Mouse (Mus musculus) MEL (cell line): ENCODE data around the gene Fut9. TPM values are rescaled to one million over a fixed set of nuclear protein-coding genes. Genes with fewer than 3 reads are reported as not detected.

ENCODE experiments used
- DNase-seq: peaks from one replicate; pipeline ENCODE4 v3.0.0; 2011; ENCODE audit warnings: low read depth, low spot score
- H3K27ac ChIP-seq: 2 replicates; pipeline ENCODE4 v1.5.1; 2012; ENCODE audit warnings: low read depth, mild to moderate bottlenecking, control low read depth, low read length, moderate library complexity; ENCODE audit not compliant: control insufficient read depth
- H3K27me3 ChIP-seq, 2 experiments: fragments of 150-350 bp in 1 of 2; sonication (generic) in 1 of 2; 2 replicates each; pipeline ENCODE4 v1.6.1; 2012; ENCODE audit warnings: low read length in 2 of 2, mild to moderate bottlenecking in 2 of 2, improper control_type of control experiment in 1 of 2, moderate library complexity in 1 of 2; ENCODE audit not compliant: insufficient read depth in 2 of 2, control insufficient read depth in 1 of 2
- H3K36me3 ChIP-seq, 2 experiments: 2 replicates each; pipeline ENCODE4 v1.6.1; 2012 to 2014; ENCODE audit warnings: low read length in 2 of 2, improper control_type of control experiment in 1 of 2, inconsistent platforms in 1 of 2, mild to moderate bottlenecking in 1 of 2; ENCODE audit not compliant: insufficient read depth in 2 of 2, control insufficient read depth in 1 of 2
- H3K4me1 ChIP-seq, 2 experiments: fragments of 150-350 bp in 1 of 2; sonication (generic) in 1 of 2; 2 replicates each; pipeline ENCODE4 v1.6.1; 2012; ENCODE audit warnings: low read length in 2 of 2, improper control_type of control experiment in 1 of 2, mild to moderate bottlenecking in 1 of 2; ENCODE audit not compliant: insufficient read depth in 2 of 2, control insufficient read depth in 1 of 2
- H3K4me3 ChIP-seq, 2 experiments: fragments of 150-350 bp in 1 of 2; sonication (generic) in 1 of 2; 2 replicates each; pipeline ENCODE4 v1.5.1; 2012; ENCODE audit warnings: low read depth in 2 of 2, low read length in 2 of 2, mild to moderate bottlenecking in 2 of 2, moderate library complexity in 2 of 2, control low read depth in 1 of 2, improper control_type of control experiment in 1 of 2; ENCODE audit not compliant: control insufficient read depth in 1 of 2, insufficient read depth in 1 of 2
- H3K79me2 ChIP-seq: 2 replicates; pipeline ENCODE4 v1.6.1; 2012; ENCODE audit warnings: mild to moderate bottlenecking, low read length, moderate library complexity; ENCODE audit not compliant: control insufficient read depth, poor library complexity, insufficient read depth
- H3K9ac ChIP-seq: 2 replicates; pipeline ENCODE4 v1.6.1; 2012; ENCODE audit warnings: low read depth, mild to moderate bottlenecking, control low read depth, low read length, moderate library complexity; ENCODE audit not compliant: control insufficient read depth, poor library complexity, severe bottlenecking
- H3K9me3 ChIP-seq: fragments of 150-350 bp; sonication (generic); replicated peaks from 2 replicates; pipeline ENCODE4 v1.6.1; 2012; ENCODE audit warnings: mild to moderate bottlenecking, low read length, improper control_type of control experiment, moderate library complexity; ENCODE audit not compliant: insufficient read depth
- CHD2 ChIP-seq: IDR thresholded peaks from 2 replicates; pipeline ENCODE4 v1.6.1; 2011; ENCODE audit warnings: low read length, improper control_type of control experiment
- E2F4 ChIP-seq: IDR thresholded peaks from 2 replicates; pipeline ENCODE4 v1.6.1; 2011; ENCODE audit warnings: low read depth, low read length, improper control_type of control experiment, borderline replicate concordance
- EP300 ChIP-seq, 2 experiments: IDR thresholded peaks; 2 replicates each; pipeline ENCODE4 v1.6.1; 2011; ENCODE audit warnings: improper control_type of control experiment in 2 of 2, low read length in 2 of 2, low read depth in 1 of 2, mild to moderate bottlenecking in 1 of 2
- ETS1 ChIP-seq: IDR thresholded peaks from 2 replicates; pipeline ENCODE4 v1.6.1; 2012; ENCODE audit warnings: low read depth, mild to moderate bottlenecking, inconsistent platforms, low read length, improper control_type of control experiment, moderate library complexity
- GATA1 ChIP-seq: IDR thresholded peaks from 2 replicates; pipeline ENCODE4 v1.6.1; 2011; ENCODE audit warnings: low read depth, low read length, improper control_type of control experiment
- HCFC1 ChIP-seq: IDR thresholded peaks from 2 replicates; pipeline ENCODE4 v1.6.1; 2012; ENCODE audit warnings: low read depth, mild to moderate bottlenecking, inconsistent platforms, low read length, improper control_type of control experiment, moderate library complexity
- JUND ChIP-seq: IDR thresholded peaks from 2 replicates; pipeline ENCODE4 v1.6.1; 2011; ENCODE audit warnings: low read depth, mild to moderate bottlenecking, improper control_type of control experiment, low read length
- POLR2AphosphoS5 ChIP-seq: IDR thresholded peaks from 2 replicates; pipeline ENCODE4 v1.6.1; 2012; ENCODE audit warnings: low read depth, borderline replicate concordance, mild to moderate bottlenecking, inconsistent platforms, low read length, moderate library complexity, mixed read lengths
- RAD21 ChIP-seq: IDR thresholded peaks from 2 replicates; pipeline ENCODE4 v1.6.1; 2011; ENCODE audit warnings: mild to moderate bottlenecking, low read depth, low read length, improper control_type of control experiment
- RCOR1 ChIP-seq: IDR thresholded peaks from 2 replicates; pipeline ENCODE4 v1.6.1; 2012; ENCODE audit warnings: low read depth, mild to moderate bottlenecking, inconsistent platforms, low read length, improper control_type of control experiment
- SIN3A ChIP-seq: IDR thresholded peaks from 2 replicates; pipeline ENCODE4 v1.6.1; 2012; ENCODE audit warnings: low read length, improper control_type of control experiment, inconsistent platforms
- TCF12 ChIP-seq: IDR thresholded peaks from 2 replicates; pipeline ENCODE4 v1.6.1; 2014; ENCODE audit warnings: low read depth, mild to moderate bottlenecking, inconsistent platforms, low read length, improper control_type of control experiment, moderate library complexity
- UBTF ChIP-seq: IDR thresholded peaks from 2 replicates; pipeline ENCODE4 v1.6.1; 2012; ENCODE audit warnings: low read depth, mild to moderate bottlenecking, inconsistent platforms, low read length, improper control_type of control experiment, moderate library complexity, borderline replicate concordance; ENCODE audit not compliant: insufficient read depth
- USF1 ChIP-seq: IDR thresholded peaks from 2 replicates; pipeline ENCODE4 v1.6.1; 2014; ENCODE audit warnings: low read depth, mild to moderate bottlenecking, inconsistent platforms, low read length, improper control_type of control experiment, moderate library complexity
- ZMIZ1 ChIP-seq: IDR thresholded peaks from 2 replicates; pipeline ENCODE4 v1.6.1; 2012; ENCODE audit warnings: low read depth, mild to moderate bottlenecking, inconsistent platforms, low read length, improper control_type of control experiment, moderate library complexity
- polyA plus RNA-seq, 2 experiments: library from polyadenylated mRNA; stranded (reverse) in 1 of 2; unstranded in 1 of 2; fragments of >175 nt in 1 of 2; fragments of >200 nt in 1 of 2; gene quantifications; 2 replicates each; pipeline versions ENCODE4 v1.2.1 to v1.2.4; 2012; ENCODE audit warnings: low replicate concordance in 2 of 2, low read depth in 1 of 2; ENCODE audit not compliant: insufficient read length in 2 of 2, insufficient read depth in 1 of 2, missing spikeins in 1 of 2
- total RNA-seq: library from RNA; depleted of rRNA; stranded (reverse); fragments of 300-350 nt; gene quantifications from 2 replicates; pipeline ENCODE4 v1.2.3, GENCODE M21; 2012

Gene Fut9
- total and polyA plus RNA-seq, 3 experiments = not detected

DNA sequence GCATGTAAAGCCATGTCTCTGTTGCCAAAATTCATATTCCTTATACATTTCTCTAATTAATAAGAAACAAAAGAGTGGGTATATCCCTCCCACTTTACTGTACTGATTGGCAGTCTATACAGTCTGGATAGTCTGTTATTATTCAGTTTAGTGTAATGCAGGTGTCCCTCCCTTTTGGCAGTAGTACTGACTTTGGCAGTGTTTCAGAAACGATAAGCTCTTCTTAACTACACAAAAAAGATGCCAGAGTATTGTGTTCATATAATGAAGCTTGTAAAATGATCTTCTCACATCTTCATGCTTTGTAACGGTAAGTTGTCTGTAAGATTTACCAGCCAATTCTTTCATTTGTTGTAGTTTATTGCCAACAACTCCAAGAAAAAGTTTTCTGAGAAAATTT, 189.6 kb downstream of the Fut9 start:
- Histone ChIP-seq H3K9ac (no peak overlapping the region), H3K27me3 (no peaks in the 10 kb centered on the region), H3K27ac (no peak overlapping the region), H3K4me3 (peak overlapping the region in 1 of 2 experiments; percentile 29; a peak in 1 of 4 replicates), H3K79me2 (no peaks in the 10 kb centered on the region), H3K36me3 (no peaks in the 10 kb centered on the region), H3K4me1 (no peaks in the 10 kb centered on the region), H3K9me3 (no peaks in the 10 kb centered on the region)
- peak in 1 of 2 experiments; percentile 51; a peak in 1 of 4 replicates for TF ChIP-seq EP300 (IDR thresholded peaks at IDR 0.05; ENCODE audit: low read depth in 1 of 2, low read length in 2 of 2)
- TF ChIP-seq SIN3A = no peak
- TF ChIP-seq TCF12 = peak; percentile 31; the same call in 1 of the 2 replicates
- TF ChIP-seq ETS1 = 0 out of 2 replicates have a peak, but pooled peaks have one; percentile 7
- peak; percentile 28 for DNase-seq

DNA sequence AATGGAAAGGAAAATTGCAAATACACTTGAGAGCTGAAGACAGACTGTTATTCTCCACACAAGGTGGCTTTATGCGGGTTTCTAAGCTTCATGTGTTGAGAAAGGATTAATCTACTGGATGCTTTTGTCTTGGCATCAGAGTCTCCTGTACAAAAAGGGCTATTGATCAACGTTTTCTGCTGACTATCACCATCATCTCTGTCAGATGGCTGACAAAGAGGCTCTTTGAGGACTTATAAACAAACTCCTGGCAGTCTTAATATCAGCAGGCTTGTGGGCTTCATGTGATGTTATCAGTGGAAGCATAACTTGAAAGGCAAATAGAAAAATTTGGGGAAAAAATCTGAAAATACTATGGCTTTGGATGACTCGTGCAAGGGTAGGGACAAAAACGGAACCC, 206.8 kb downstream of the Fut9 start:
- no peaks in the 10 kb centered on the region for H3K36me3 ChIP-seq
- H3K4me1 ChIP-seq = no peaks in the 10 kb centered on the region
- TF ChIP-seq POLR2AphosphoS5 = no peak
- no peak for TF ChIP-seq RAD21
- no peak for TF ChIP-seq E2F4
- TF ChIP-seq USF1 = no peak
- no peak for TF ChIP-seq RCOR1
- TF ChIP-seq UBTF = no peak
- TF ChIP-seq CHD2 = no peak
- no peak for TF ChIP-seq GATA1
- TF ChIP-seq JUND = no peak
- no peak for TF ChIP-seq HCFC1
- TF ChIP-seq ZMIZ1 = no peak
- H3K4me3 ChIP-seq = no peak overlapping the region
- no peaks in the 10 kb centered on the region for H3K9me3 ChIP-seq
- H3K27me3 ChIP-seq = no peaks in the 10 kb centered on the region
- no peak overlapping the region for H3K27ac ChIP-seq
- no peak for DNase-seq
- H3K9ac ChIP-seq = no peak overlapping the region
- H3K79me2 ChIP-seq = no peaks in the 10 kb centered on the region
